Mouse (Mus musculus): ENCODE data around the gene Ranbp2.
"Not testable (repeated sequence)": the region's sequence is repeated elsewhere in the genome, so short reads cannot be mapped to it uniquely, and the experiment has no call there.

Gene Ranbp2

DNA sequence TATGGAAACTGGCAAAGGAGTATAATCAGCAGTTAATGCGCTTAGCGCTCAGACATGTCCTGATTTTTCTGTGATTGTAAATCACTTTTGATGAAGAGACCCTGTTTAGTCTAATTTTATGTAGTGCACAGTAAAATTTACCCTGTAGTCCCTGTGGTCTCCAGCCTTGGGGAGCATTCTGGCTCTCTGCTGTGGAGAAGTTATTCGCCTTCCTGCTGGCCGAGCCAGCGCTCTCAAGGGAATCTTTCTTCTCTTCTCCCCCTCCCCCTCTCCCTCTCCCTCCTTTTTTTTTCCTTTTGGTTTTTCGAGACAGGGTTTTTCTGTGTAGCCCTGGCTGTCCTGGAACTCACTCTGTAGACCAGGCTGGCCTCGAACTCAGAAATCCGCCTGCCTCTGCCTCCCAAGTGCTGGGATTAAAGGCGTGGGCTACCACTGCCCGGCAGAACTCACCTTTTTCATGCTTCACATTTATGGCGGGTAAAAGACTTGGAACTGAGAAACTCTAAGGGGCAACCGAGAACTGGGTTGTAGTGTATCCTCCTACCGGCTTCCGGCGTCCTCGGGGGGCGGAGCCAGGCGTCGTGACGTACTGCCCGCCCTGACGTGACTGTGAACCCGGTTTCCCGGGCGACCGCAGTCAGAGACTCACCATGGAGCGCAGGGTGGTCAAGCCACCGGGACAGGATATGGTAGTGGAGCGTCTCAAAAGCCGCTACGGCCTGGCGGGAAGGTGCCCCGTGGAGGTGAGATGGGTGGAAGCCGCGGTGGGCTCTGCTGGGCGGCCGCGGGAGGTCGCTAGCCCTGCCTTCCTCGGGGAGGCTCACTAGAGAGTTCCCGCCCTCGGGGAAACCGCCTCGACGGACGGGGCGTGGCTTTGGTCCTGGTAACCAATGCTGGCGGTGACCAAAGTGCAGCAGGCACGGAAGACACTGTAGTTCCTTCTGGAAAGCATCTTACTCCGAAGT, 50.9 kb downstream of the Ranbp2 start, which contains the start of gene Ccdc138:
TSS of gene Ccdc138 (plus strand) at position 629 of the 965 bp plus-strand sequence.
- peak; percentile 94 for DNase-seq (ENCODE audit: low read depth)

GRCm38 (mm10) chr10:58498516-58498915, 51.8 kb downstream of the Ranbp2 start:
- peak; percentile 9 for DNase-seq (ENCODE audit: low read depth)

DNA sequence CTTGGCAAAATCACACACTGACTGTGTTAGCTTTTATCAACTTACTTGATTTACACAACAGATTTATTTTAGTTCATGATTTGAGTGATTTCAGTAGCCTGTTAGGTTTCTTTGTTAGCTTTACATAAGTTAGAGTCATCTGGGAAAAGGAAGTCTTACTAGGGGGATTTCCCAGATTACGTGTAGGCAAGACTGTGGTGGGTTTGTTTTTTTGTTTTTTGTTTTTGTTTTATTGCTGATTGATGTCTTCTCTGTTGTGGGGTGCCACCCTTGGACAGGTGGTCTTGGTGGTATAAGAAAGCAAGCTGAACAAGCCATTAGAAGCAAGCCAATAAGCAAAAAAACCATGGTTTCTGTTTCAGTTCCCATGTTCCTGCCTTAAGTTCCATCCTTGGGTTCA, 82.6 kb downstream of the Ranbp2 start:
- no peak for DNase-seq (ENCODE audit: low read depth)

- no peak for DNase-seq (ENCODE audit: low read depth)
These were observed 84.4 kb downstream of the Ranbp2 start for GRCm38 (mm10) chr10:58530896-58531790.

DNA sequence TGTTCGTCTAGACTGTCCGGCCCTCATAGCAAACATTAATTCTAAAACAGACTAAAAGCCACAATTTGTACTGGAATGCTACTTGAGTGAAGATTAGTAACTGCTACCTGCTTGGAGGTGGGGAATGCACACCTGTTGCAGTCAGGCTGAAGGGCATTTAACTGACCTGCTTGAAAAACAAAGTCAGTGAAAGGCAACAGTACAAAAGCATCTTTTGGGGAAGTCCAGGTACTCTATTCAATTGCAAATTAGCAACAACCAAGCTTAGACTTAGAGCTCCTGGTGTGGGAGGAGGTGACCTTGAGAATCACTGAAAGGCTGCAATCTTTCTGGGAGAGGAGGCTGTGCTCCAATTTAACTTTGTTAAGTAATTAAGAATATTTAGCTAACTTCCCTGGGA, 85.5 kb downstream of the Ranbp2 start:
- DNase-seq (ENCODE audit: low read depth) = no peak

- not testable (repeated sequence) for DNase-seq (ENCODE audit: low read depth)
These were observed 89.6 kb downstream of the Ranbp2 start for GRCm38 (mm10) chr10:58536276-58536675.

- peak; percentile 7 for DNase-seq (ENCODE audit: low read depth)
These were observed 93.9 kb downstream of the Ranbp2 start for GRCm38 (mm10) chr10:58540613-58541012.
